Mouse (Mus musculus) neural tube, embryonic 15.5 days (tissue): ENCODE results near the gene Asb6. TPM values are rescaled to one million over a fixed set of nuclear protein-coding genes. Genes with fewer than 3 reads are reported as not detected.

Source experiments
- ATAC-seq: fragments of 200-750 bp; cut with Nextera tagmentation; 2 replicates; pipeline ENCODE4 v1.8.0; 2017; ENCODE audit warnings: mild to moderate bottlenecking, moderate TSS enrichment, moderate library complexity; ENCODE audit not compliant: low FRiP score
- H3K27ac ChIP-seq: fragments of 300-500 bp; sonication (generic); replicated peaks from 2 replicates; pipeline ENCODE4 v1.5.1; 2015; ENCODE audit warnings: mild to moderate bottlenecking, inconsistent platforms
- H3K27me3 ChIP-seq: fragments of 300-500 bp; sonication (generic); replicated peaks from 2 replicates; pipeline ENCODE4 v1.6.1; 2015; ENCODE audit warnings: inconsistent platforms
- H3K36me3 ChIP-seq: fragments of 300-500 bp; sonication (generic); 2 replicates; pipeline ENCODE4 v1.6.1; 2015; ENCODE audit warnings: inconsistent platforms
- H3K4me1 ChIP-seq: fragments of 300-500 bp; sonication (generic); 2 replicates; pipeline ENCODE4 v1.6.1; 2015; ENCODE audit warnings: inconsistent platforms
- H3K4me2 ChIP-seq: fragments of 300-500 bp; sonication (generic); 2 replicates; pipeline ENCODE4 v1.6.1; 2015; ENCODE audit warnings: inconsistent platforms, mild to moderate bottlenecking, moderate library complexity
- H3K4me3 ChIP-seq: fragments of 300-500 bp; sonication (generic); replicated peaks from 2 replicates; pipeline ENCODE4 v1.5.1; 2015; ENCODE audit warnings: mild to moderate bottlenecking, inconsistent platforms
- H3K9ac ChIP-seq: fragments of 300-500 bp; sonication (generic); replicated peaks from 2 replicates; pipeline ENCODE4 v1.6.1; 2015; ENCODE audit warnings: mild to moderate bottlenecking, inconsistent platforms
- H3K9me3 ChIP-seq: fragments of 300-500 bp; sonication (generic); replicated peaks from 2 replicates; pipeline ENCODE4 v1.6.1; 2016; ENCODE audit warnings: inconsistent platforms
- WGBS: fragments of 180-500 bp; shearing (Covaris S2); methylation state at CpG from one replicate; pipeline ENCODE4 v1.1.7; 2015; ENCODE audit warnings: mixed read lengths; 5-methylcytosine and 5-hydroxymethylcytosine counted together
- polyA plus RNA-seq: library from polyadenylated mRNA; unstranded; fragments of >200 nt; fragmentation: Nextera tagmentation; extraction: Ambion mirVana; gene quantifications from 2 replicates; pipeline ENCODE4 v1.2.1, GENCODE M21; 2015

The Asb6 gene
- polyA plus RNA-seq, 1 experiment from 2014 or later = 40.7 TPM

GRCm38 (mm10) chr2:30807648-30808295 is 22.4 kb downstream of the Asb6 start, which contains the start of gene Ntmt1:
Ntmt1 (plus strand) TSS chr2:30807826.
- WGBS = 0% methylated on average over 43 of the region's 44 CpGs
- peak; percentile 97 for ATAC-seq
- Histone ChIP-seq H3K27ac (peak within 1 kb of the TSS; percentile 85), H3K4me3 (peak within 1 kb of the TSS; percentile 79), H3K4me1 (peaks cover 37% of the 10 kb centered on the region), H3K9ac (peak within 1 kb of the TSS; percentile 96), H3K36me3 (peaks cover 8% of the 10 kb centered on the region), H3K27me3 (0 out of 2 replicates have a peak, but pooled peaks cover 7% of the 10 kb centered on the region), H3K9me3 (no peaks in the 10 kb centered on the region), H3K4me2 (peak within 1 kb of the TSS; percentile 85)

- ATAC-seq = peak; percentile 25; the same call in 1 of the 2 replicates
- peak overlapping the region; percentile 85 for H3K27ac ChIP-seq
- WGBS = 5% methylated on average over 28 of the region's 28 CpGs
- H3K27me3 ChIP-seq = peaks cover 12% of the 10 kb centered on the region
- peak overlapping the region; percentile 79 for H3K4me3 ChIP-seq
- H3K9me3 ChIP-seq = no peaks in the 10 kb centered on the region
- H3K4me2 ChIP-seq = peak overlapping the region; percentile 85
- peak overlapping the region; percentile 96 for H3K9ac ChIP-seq
- H3K4me1 ChIP-seq = peaks cover 37% of the 10 kb centered on the region
- peaks cover 2% of the 10 kb centered on the region; the same call in 1 of the 2 replicates for H3K36me3 ChIP-seq
These were observed 22.9 kb downstream of the Asb6 start for GRCm38 (mm10) chr2:30807147-30807647.

GRCm38 (mm10) chr2:30805983-30806382 is 24.1 kb downstream of the Asb6 start:
- 100% methylated on average over 2 of the region's 2 CpGs for WGBS
- Histone ChIP-seq H3K4me3 (no peak overlapping the region), H3K9ac (no peak overlapping the region), H3K36me3 (no peaks in the 10 kb centered on the region), H3K27me3 (peaks cover 22% of the 10 kb centered on the region), H3K9me3 (no peaks in the 10 kb centered on the region), H3K4me1 (peaks cover 41% of the 10 kb centered on the region), H3K27ac (no peak overlapping the region), H3K4me2 (no peak overlapping the region)
- no peak for ATAC-seq

DNA sequence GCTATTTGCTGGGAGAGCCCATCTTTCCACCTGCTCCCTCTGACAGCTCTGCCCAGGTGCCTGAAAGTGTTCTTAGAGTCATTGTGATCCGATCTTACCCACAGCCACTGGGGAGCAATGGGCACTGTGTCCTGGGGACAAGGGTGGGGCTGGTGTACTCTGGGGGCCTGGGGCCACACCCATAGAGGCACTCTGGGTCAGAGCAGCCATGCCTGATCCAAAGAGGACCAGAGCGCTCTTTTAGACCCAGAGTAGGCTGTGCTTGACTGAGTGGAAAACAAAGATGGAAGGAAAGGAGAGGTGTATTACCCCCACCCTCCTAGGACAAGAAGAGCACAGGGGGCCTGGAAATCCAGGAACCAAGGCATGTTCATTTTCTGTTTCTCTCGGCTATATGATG is 26.5 kb downstream of the Asb6 start, which contains the start of gene 1700001O22Rik:
1700001O22Rik (minus strand) TSS at position 58 of the 400 bp plus-strand sequence.
- no peak within 1 kb of the TSS for H3K4me2 ChIP-seq
- H3K4me3 ChIP-seq = no peak within 1 kb of the TSS
- WGBS = 90% methylated on average over 3 of the region's 3 CpGs
- H3K9ac ChIP-seq = 0 out of 2 replicates have a peak within 1 kb of the TSS, but pooled peaks have one; percentile 0
- H3K27me3 ChIP-seq = peaks cover 30% of the 10 kb centered on the region
- no peak within 1 kb of the TSS for H3K27ac ChIP-seq
- peaks cover 24% of the 10 kb centered on the region for H3K4me1 ChIP-seq
- H3K9me3 ChIP-seq = no peaks in the 10 kb centered on the region
- no peaks in the 10 kb centered on the region for H3K36me3 ChIP-seq
- no peak for ATAC-seq

GRCm38 (mm10) chr2:30801067-30801852 is 28.9 kb downstream of the Asb6 start:
- Histone ChIP-seq H3K4me1 (peaks cover 26% of the 10 kb centered on the region), H3K9ac (peak overlapping the region; percentile 51), H3K4me2 (peak overlapping the region; percentile 94), H3K36me3 (no peaks in the 10 kb centered on the region), H3K27me3 (peaks cover 31% of the 10 kb centered on the region), H3K9me3 (no peaks in the 10 kb centered on the region), H3K4me3 (peak overlapping the region; percentile 45), H3K27ac (no peak overlapping the region)
- WGBS = under 1% methylated on average over 75 of the region's 77 CpGs
- 0 out of 2 replicates have a peak, but pooled peaks have one; percentile 8 for ATAC-seq

- peak overlapping the region; percentile 45 for H3K4me3 ChIP-seq
These were observed 29.5 kb downstream of the Asb6 start for GRCm38 (mm10) chr2:30800671-30801066.

DNA sequence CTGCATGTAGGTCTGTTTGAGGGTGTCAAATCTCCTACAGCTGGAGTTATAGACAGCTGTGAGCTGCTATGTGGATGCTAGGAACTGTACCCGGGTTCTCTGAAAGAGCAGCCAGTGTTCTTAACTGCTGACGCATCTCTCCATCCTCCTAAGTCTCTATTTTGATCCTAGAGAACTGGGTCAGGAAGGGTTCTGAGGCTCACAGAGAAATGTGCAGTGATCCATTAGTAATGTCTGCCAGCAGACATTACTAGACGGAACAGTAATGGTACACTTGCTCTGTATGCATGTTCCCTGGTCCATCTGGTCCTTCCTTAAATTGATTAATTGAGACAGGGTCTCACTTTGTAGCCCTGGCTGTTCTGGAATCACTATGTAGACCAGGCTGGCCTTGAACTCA is 30.7 kb downstream of the Asb6 start:
- Histone ChIP-seq H3K4me1 (peaks cover 40% of the 10 kb centered on the region), H3K27ac (no peak overlapping the region), H3K9ac (no peak overlapping the region), H3K4me3 (no peak overlapping the region), H3K9me3 (no peaks in the 10 kb centered on the region), H3K36me3 (no peaks in the 10 kb centered on the region), H3K4me2 (no peak overlapping the region), H3K27me3 (peaks cover 31% of the 10 kb centered on the region)
- 83% methylated on average over 3 of the region's 3 CpGs for WGBS
- no peak for ATAC-seq

More at GRCm38 (mm10) chr2:30800671-30801066, 29.5 kb downstream of the Asb6 start:
- Histone ChIP-seq H3K4me1 (peaks cover 32% of the 10 kb centered on the region), H3K9ac (peak overlapping the region; percentile 51; the same call in 1 of the 2 replicates), H3K9me3 (no peaks in the 10 kb centered on the region), H3K36me3 (no peaks in the 10 kb centered on the region), H3K27ac (no peak overlapping the region), H3K27me3 (peaks cover 31% of the 10 kb centered on the region), H3K4me2 (peak overlapping the region; percentile 94)
- 34% methylated on average over 7 of the region's 7 CpGs for WGBS
- ATAC-seq = no peak

DNA sequence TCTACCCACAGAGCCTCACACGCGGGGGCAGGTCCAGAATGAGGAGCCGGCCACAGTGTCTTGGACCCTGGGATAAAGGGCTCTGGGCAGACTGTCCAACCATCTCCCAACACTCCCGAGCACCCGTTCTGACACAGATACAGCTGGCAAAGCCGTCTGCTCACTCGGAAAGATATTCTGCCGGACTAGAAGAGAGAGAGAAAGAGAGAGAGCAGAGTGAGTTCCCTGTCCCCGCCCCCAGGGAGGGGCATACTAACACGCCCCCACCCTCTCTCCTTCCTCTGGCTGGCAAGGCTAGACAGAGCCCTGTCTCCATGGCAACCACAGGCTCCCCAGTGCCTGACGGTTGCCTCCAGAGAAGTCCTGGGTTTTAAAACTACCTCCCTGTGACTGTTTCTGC is 33.8 kb downstream of the Asb6 start:
- H3K27ac ChIP-seq = peak overlapping the region; percentile 76
- H3K27me3 ChIP-seq = peaks cover 11% of the 10 kb centered on the region; the same call in 1 of the 2 replicates
- H3K36me3 ChIP-seq = no peaks in the 10 kb centered on the region
- H3K4me1 ChIP-seq = peaks cover 38% of the 10 kb centered on the region
- H3K9me3 ChIP-seq = no peaks in the 10 kb centered on the region
- ATAC-seq = peak; percentile 80
- H3K4me2 ChIP-seq = peak overlapping the region; percentile 54
- 2% methylated on average over 11 of the region's 11 CpGs for WGBS
- H3K4me3 ChIP-seq = peak overlapping the region; percentile 6; the same call in 1 of the 2 replicates
- H3K9ac ChIP-seq = peak overlapping the region; percentile 23; the same call in 1 of the 2 replicates

- peak overlapping the region; percentile 76 for H3K27ac ChIP-seq
- H3K27me3 ChIP-seq = peaks cover 8% of the 10 kb centered on the region; the same call in 1 of the 2 replicates
- peaks cover 33% of the 10 kb centered on the region for H3K4me1 ChIP-seq
- 46% methylated on average over 5 of the region's 5 CpGs for WGBS
- H3K4me2 ChIP-seq = peak overlapping the region; percentile 54
- no peaks in the 10 kb centered on the region for H3K36me3 ChIP-seq
- no peak overlapping the region for H3K4me3 ChIP-seq
- H3K9me3 ChIP-seq = no peaks in the 10 kb centered on the region
- peak overlapping the region; percentile 23; the same call in 1 of the 2 replicates for H3K9ac ChIP-seq
- no peak for ATAC-seq
These were observed 34.3 kb downstream of the Asb6 start for GRCm38 (mm10) chr2:30795889-30796275.

- no peak for ATAC-seq
- no peak overlapping the region for H3K4me3 ChIP-seq
- WGBS = 47% methylated on average over 7 of the region's 7 CpGs
- peaks cover 30% of the 10 kb centered on the region for H3K4me1 ChIP-seq
- no peaks in the 10 kb centered on the region for H3K36me3 ChIP-seq
- H3K4me2 ChIP-seq = peak overlapping the region; percentile 65
- peaks cover 3% of the 10 kb centered on the region; the same call in 1 of the 2 replicates for H3K27me3 ChIP-seq
- H3K9me3 ChIP-seq = no peaks in the 10 kb centered on the region
- peak overlapping the region; percentile 82; the same call in 1 of the 2 replicates for H3K27ac ChIP-seq
- no peak overlapping the region for H3K9ac ChIP-seq
These were observed 34.8 kb downstream of the Asb6 start for GRCm38 (mm10) chr2:30795271-30795888.
